Mouse (Mus musculus) intestine, embryonic 16.5 days (tissue): ENCODE results near the gene Map2k6. TPM values are rescaled to one million over a fixed set of nuclear protein-coding genes. Genes with fewer than 3 reads are reported as not detected.
A peak's percentile ranks its signal among the peaks of the same experiment; 100 is the strongest.
"Not testable (repeated sequence)": the region's sequence is repeated elsewhere in the genome, so short reads cannot be mapped to it uniquely, and the experiment has no call there.

Source experiments
- ATAC-seq: fragments of 200-750 bp; cut with Nextera tagmentation; 2 replicates; pipeline ENCODE4 v1.8.0; 2017; ENCODE audit warnings: moderate TSS enrichment, moderate library complexity
- H3K27ac ChIP-seq: fragments of 300-500 bp; sonication (generic); 2 replicates; pipeline ENCODE4 v1.5.1; 2014; ENCODE audit warnings: mild to moderate bottlenecking, low read length
- H3K27me3 ChIP-seq: fragments of 300-500 bp; sonication (generic); replicated peaks from 2 replicates; pipeline ENCODE4 v1.6.1; 2014; ENCODE audit warnings: low read length, control low read depth, mixed read lengths; ENCODE audit not compliant: control insufficient read depth, insufficient read depth
- H3K36me3 ChIP-seq: fragments of 300-500 bp; sonication (generic); 2 replicates; pipeline ENCODE4 v1.6.1; 2014; ENCODE audit warnings: low read length, control low read depth; ENCODE audit not compliant: control insufficient read depth, insufficient read depth
- H3K4me1 ChIP-seq: fragments of 300-500 bp; sonication (generic); 2 replicates; pipeline ENCODE4 v1.6.1; 2014; ENCODE audit warnings: low read length, control low read depth, mixed read lengths; ENCODE audit not compliant: control insufficient read depth, insufficient read depth
- H3K4me2 ChIP-seq: fragments of 300-500 bp; sonication (generic); 2 replicates; pipeline ENCODE4 v1.6.1; 2014; ENCODE audit warnings: low read depth, low read length, control low read depth
- H3K4me3 ChIP-seq: fragments of 300-500 bp; sonication (generic); 2 replicates; pipeline ENCODE4 v1.5.1; 2014; ENCODE audit warnings: mild to moderate bottlenecking, low read length
- H3K9ac ChIP-seq: fragments of 300-500 bp; sonication (generic); 2 replicates; pipeline ENCODE4 v1.6.1; 2014; ENCODE audit warnings: low read depth, low read length
- H3K9me3 ChIP-seq: fragments of 300-500 bp; sonication (generic); 2 replicates; pipeline ENCODE4 v1.6.1; 2016; ENCODE audit warnings: low read length, control low read depth; ENCODE audit not compliant: control insufficient read depth
- WGBS: fragments of 180-500 bp; shearing (Covaris S2); extraction: QIAGEN DNeasy Blood & Tissue Kit; methylation state at CpG from one replicate; pipeline ENCODE4 v1.1.7; 2014; 5-methylcytosine and 5-hydroxymethylcytosine counted together
- polyA plus RNA-seq: library from polyadenylated mRNA; unstranded; fragments of >200 nt; fragmentation: Nextera tagmentation; extraction: Ambion mirVana; gene quantifications from 2 replicates; pipeline ENCODE4 v1.2.1, GENCODE M21; 2015

The Map2k6 gene
- 15.4 and 17.4 TPM in 2 replicates for polyA plus RNA-seq

DNA sequence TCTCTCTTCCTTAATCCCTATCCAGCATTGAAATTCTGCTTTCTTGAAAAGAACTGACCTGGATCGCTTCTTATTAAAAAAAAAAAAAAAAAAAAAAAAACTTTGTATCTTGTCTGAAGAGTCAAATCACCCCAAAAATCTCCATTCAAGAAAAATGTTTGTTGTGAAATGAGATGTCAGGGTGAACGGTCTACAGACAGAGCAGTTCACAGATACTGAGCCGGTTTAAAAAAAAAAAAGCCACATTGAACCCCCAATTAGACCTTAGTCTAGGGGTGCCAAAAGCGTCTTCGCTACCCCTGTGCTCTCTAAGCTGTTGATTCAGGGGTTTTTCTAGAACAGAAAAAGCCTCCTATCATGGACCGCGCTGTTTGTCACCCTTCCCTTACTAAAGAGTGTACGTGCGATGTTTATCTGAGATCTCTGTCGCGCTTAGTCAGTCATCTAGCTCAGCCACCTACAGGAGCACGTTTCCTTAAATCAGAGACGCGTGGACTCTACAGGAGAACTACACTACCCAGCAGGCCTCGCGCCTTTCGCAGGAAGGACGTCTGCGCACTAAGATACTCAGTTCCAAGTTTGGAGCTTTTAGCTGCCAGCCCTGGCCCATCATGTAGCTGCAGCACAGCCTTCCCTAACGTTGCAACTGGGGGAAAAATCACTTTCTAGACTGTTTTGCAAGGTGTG is at the start of gene Map2k6:
Map2k6 (plus strand) TSS at position 570 of the 687 bp plus-strand sequence.
- Histone ChIP-seq H3K4me2 (peak within 1 kb of the TSS; percentile 73), H3K27me3 (no peaks in the 10 kb centered on the region)

GRCm38 (mm10) chr11:110354261-110354660 is 44.7 kb upstream of the Map2k6 start:
- H3K27ac ChIP-seq = no peak overlapping the region
- H3K36me3 ChIP-seq = no peaks in the 10 kb centered on the region
- no peaks in the 10 kb centered on the region for H3K27me3 ChIP-seq
- ATAC-seq = no peak
- H3K4me2 ChIP-seq = no peak overlapping the region
- no peaks in the 10 kb centered on the region for H3K9me3 ChIP-seq
- no peak overlapping the region for H3K9ac ChIP-seq
- 77% methylated on average over 9 of the region's 9 CpGs for WGBS
- H3K4me1 ChIP-seq = no peaks in the 10 kb centered on the region
- no peak overlapping the region for H3K4me3 ChIP-seq

More for the DNA sequence above, at the start of gene Map2k6:
- Histone ChIP-seq H3K4me3 (peak within 1 kb of the TSS; percentile 74), H3K36me3 (no peaks in the 10 kb centered on the region), H3K9ac (peak within 1 kb of the TSS; percentile 67), H3K27ac (peak within 1 kb of the TSS; percentile 57; the same call in 1 of the 2 replicates), H3K4me1 (peaks cover 14% of the 10 kb centered on the region), H3K9me3 (no peaks in the 10 kb centered on the region)
- WGBS = 9% methylated on average over 20 of the region's 20 CpGs
- peak; percentile 95 for ATAC-seq

- not testable (repeated sequence) for ATAC-seq, H3K4me3 ChIP-seq, H3K9me3 ChIP-seq, H3K4me1 ChIP-seq, H3K27ac ChIP-seq, H3K27me3 ChIP-seq, H3K9ac ChIP-seq, H3K36me3 ChIP-seq, H3K4me2 ChIP-seq
- WGBS = 84% methylated on average over 9 of the region's 9 CpGs
Measured at GRCm38 (mm10) chr11:110355131-110355530, 43.8 kb upstream of the Map2k6 start.

GRCm38 (mm10) chr11:110357756-110358551 is 41.0 kb upstream of the Map2k6 start:
- no peaks in the 10 kb centered on the region for H3K27me3 ChIP-seq
- 73% methylated on average over 16 of the region's 16 CpGs for WGBS
- H3K4me2 ChIP-seq = no peak overlapping the region
- no peak for ATAC-seq
- H3K9ac ChIP-seq = no peak overlapping the region
- no peak overlapping the region for H3K4me3 ChIP-seq
- H3K9me3 ChIP-seq = no peaks in the 10 kb centered on the region
- no peaks in the 10 kb centered on the region for H3K4me1 ChIP-seq
- no peak overlapping the region for H3K27ac ChIP-seq
- no peaks in the 10 kb centered on the region for H3K36me3 ChIP-seq

GRCm38 (mm10) chr11:110365016-110365415 is 33.9 kb upstream of the Map2k6 start:
- Histone ChIP-seq H3K27me3 (no peaks in the 10 kb centered on the region), H3K4me1 (no peaks in the 10 kb centered on the region), H3K27ac (no peak overlapping the region), H3K9me3 (no peaks in the 10 kb centered on the region), H3K9ac (no peak overlapping the region), H3K4me2 (no peak overlapping the region), H3K36me3 (no peaks in the 10 kb centered on the region), H3K4me3 (no peak overlapping the region)
- WGBS = 73% methylated on average over 3 of the region's 3 CpGs
- no peak for ATAC-seq

GRCm38 (mm10) chr11:110366902-110367301 is 32.0 kb upstream of the Map2k6 start:
- ATAC-seq = no peak
- Histone ChIP-seq H3K36me3 (no peaks in the 10 kb centered on the region), H3K27me3 (no peaks in the 10 kb centered on the region), H3K9me3 (no peaks in the 10 kb centered on the region), H3K4me3 (no peak overlapping the region), H3K9ac (no peak overlapping the region), H3K4me2 (no peak overlapping the region), H3K27ac (no peak overlapping the region), H3K4me1 (no peaks in the 10 kb centered on the region)
- WGBS = 79% methylated on average over 3 of the region's 3 CpGs

DNA sequence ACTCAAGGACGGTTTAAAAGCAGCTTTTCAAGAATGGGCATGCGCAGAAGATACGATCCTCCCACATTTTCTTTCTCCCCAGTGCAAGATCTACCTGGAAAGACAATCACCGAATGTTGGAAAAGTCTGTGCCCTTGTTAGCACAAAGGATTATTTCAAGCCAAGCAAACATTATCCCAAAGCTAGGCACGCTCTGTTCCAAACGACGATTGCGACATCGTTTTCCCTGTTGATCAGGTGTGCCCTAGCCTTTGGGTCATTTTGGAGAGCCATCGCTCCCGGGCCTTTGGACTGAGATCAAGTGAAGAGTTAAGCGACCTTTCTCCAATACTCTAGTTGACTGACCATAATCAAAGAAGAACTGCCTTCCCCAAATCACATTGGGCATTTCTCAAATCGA is 31.3 kb upstream of the Map2k6 start:
- Histone ChIP-seq H3K4me2 (no peak overlapping the region), H3K4me1 (no peaks in the 10 kb centered on the region), H3K9me3 (no peaks in the 10 kb centered on the region), H3K27ac (no peak overlapping the region), H3K4me3 (no peak overlapping the region), H3K36me3 (no peaks in the 10 kb centered on the region), H3K9ac (no peak overlapping the region), H3K27me3 (no peaks in the 10 kb centered on the region)
- no peak for ATAC-seq
- 88% methylated on average over 13 of the region's 13 CpGs for WGBS

- WGBS = 21% methylated on average over 15 of the region's 15 CpGs
- Histone ChIP-seq H3K9me3 (no peaks in the 10 kb centered on the region), H3K27me3 (no peaks in the 10 kb centered on the region), H3K27ac (no peak overlapping the region), H3K9ac (no peak overlapping the region), H3K4me3 (peak overlapping the region; percentile 20), H3K4me2 (peak overlapping the region; percentile 39), H3K36me3 (no peaks in the 10 kb centered on the region), H3K4me1 (no peaks in the 10 kb centered on the region)
- ATAC-seq = peak; percentile 75
Measured at GRCm38 (mm10) chr11:110369312-110370019, 29.5 kb upstream of the Map2k6 start.

DNA sequence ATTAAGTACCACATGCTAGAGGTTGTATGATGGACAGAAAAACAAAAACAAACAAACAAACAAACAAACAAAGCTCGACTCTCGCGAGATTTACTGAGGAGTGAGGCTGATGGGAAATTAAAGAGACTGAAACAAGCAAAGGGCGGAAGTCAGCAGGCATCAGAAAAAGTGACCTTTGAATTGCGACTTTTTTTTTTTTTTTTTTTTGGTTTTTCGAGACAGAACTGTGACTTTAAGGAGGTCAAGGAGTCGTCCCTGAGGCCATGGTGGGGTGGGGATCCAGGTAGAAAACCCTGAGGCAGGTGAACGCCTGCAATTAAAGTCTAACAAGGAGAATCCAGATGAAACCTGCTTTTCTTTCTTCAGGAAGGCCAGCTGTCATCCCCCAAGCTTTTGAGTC is 27.1 kb upstream of the Map2k6 start:
- H3K36me3 ChIP-seq = no peaks in the 10 kb centered on the region
- H3K4me2 ChIP-seq = no peak overlapping the region
- no peaks in the 10 kb centered on the region for H3K4me1 ChIP-seq
- H3K4me3 ChIP-seq = no peak overlapping the region
- no peaks in the 10 kb centered on the region for H3K27me3 ChIP-seq
- no peaks in the 10 kb centered on the region for H3K9me3 ChIP-seq
- H3K27ac ChIP-seq = no peak overlapping the region
- WGBS = 57% methylated on average over 8 of the region's 8 CpGs
- no peak for ATAC-seq
- H3K9ac ChIP-seq = no peak overlapping the region
